Mouse (Mus musculus) frontal cortex, postnatal 36 days (tissue): Measurements from ENCODE around the gene Syt1.
A peak's percentile ranks its signal among the peaks of the same experiment; 100 is the strongest.

Source experiments
- DNase-seq, 2 experiments: peaks; one replicate each; pipeline ENCODE4 v3.0.0; 2022; ENCODE audit warnings: low spot score in 2 of 2

Gene Syt1

GRCm38 (mm10) chr10:108524306-108525029, 486.3 kb downstream of the Syt1 start:
- DNase-seq = no peak

DNA sequence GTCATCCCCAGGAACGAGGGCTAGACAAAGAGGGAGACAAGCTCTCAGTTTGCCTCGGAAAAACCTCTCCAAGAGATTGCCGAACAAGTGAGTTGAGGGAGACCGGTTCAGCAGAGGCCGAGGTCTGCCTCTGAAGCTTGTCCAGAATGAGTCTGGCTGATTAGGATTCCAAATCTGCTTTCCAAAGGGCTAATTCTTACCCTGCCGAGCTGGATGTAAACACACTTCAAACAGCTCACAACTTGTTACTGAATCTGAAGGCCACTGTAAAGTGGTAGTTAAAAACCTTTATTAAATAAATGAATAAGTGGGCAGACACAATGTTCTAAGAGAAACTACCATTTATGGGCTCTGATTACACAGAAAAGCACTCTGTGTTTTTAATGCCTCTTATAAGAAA, 491.6 kb downstream of the Syt1 start:
- no peak for DNase-seq

DNA sequence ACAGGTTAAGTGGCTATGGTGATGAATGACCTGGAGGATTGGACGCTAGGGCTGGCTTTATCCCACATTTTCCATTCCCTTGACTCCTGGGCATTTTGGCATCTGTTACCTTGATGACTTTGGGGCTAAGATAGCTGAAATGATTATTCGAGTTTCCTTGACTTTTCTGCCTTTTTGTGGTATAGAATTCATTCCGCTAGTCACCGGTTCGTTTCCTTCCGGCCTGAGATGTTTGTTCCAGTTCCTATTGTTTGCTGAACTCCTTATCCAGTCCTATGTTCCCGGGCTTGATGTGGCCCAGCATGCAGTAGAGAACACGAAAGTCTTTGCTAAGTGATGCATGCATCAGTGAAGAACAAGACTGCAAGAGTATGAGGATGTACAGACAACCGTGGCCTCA, 493.7 kb downstream of the Syt1 start:
- DNase-seq = no peak

- no peak for DNase-seq
Measured at GRCm38 (mm10) chr10:108514671-108515070, 496.1 kb downstream of the Syt1 start.

GRCm38 (mm10) chr10:108509579-108509978, 501.2 kb downstream of the Syt1 start:
- no peak for DNase-seq

DNA sequence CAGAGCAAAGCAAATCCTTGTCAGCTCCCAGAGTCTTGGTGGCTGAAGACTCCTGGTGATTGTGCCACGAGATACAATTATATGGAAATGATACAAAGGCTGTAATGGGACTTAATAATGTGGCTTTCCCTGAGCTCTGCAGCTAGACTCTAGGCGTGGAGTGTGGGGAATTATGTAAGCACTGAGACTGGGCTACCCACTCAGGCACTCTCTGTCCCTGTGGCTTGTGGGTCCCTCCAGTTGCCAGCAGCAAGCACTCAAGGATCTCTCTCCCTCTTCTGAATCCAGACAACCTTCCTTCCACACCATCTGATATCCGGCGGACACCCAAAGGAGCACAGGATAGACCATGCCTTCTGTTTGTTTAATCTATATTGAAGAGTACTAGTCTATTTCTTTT, 503.9 kb downstream of the Syt1 start:
- no peak for DNase-seq

GRCm38 (mm10) chr10:108504925-108505324, 505.9 kb downstream of the Syt1 start:
- DNase-seq = no peak

- no peak for DNase-seq
Measured at GRCm38 (mm10) chr10:108504128-108504870, 506.5 kb downstream of the Syt1 start.

DNA sequence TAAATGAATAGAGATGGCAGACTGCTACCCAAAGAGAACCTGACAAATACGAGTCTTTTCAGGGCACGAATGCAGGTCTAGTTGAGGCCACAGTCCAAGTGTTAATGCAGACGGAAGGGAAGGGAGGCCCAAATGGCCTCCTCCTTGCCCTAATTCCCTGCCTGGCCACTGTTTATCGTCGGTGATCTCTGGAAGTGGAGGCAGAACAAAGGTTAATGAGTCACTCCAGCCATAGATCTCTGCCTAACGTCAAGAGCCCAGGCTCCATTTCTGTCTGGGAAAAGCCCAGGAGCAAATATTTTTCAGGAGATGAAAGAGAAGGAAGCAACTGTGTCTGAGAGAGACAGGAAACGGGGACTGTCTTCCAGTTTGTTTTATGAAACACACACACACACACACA, 520.6 kb downstream of the Syt1 start:
- DNase-seq = no peak

- DNase-seq = no peak
Measured at GRCm38 (mm10) chr10:108483991-108484390, 526.8 kb downstream of the Syt1 start.

- DNase-seq = no peak
Measured at GRCm38 (mm10) chr10:108480146-108480850, 530.5 kb downstream of the Syt1 start.

GRCm38 (mm10) chr10:108470319-108470955, 540.3 kb downstream of the Syt1 start:
- DNase-seq = no peak

DNA sequence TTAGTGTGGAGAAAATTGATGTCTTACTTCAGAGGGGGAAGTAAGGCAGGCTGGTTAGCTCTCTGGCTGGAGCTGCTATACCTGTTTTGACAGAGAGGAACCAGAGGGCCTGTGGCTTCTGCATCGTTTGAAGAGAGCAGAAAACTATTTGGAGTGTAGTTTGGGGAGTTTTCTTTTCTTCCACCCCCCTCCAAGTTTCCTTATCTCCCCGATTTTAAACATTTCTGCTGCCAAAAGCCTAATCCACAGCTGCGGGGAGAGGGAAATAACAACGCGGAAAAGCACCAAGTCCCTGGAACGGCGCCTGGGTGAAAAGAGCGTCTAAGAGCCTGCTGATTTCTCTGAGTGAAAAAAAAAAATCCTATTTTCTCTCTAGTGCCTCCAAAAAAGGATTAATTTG, 544.2 kb downstream of the Syt1 start:
- no peak for DNase-seq

DNA sequence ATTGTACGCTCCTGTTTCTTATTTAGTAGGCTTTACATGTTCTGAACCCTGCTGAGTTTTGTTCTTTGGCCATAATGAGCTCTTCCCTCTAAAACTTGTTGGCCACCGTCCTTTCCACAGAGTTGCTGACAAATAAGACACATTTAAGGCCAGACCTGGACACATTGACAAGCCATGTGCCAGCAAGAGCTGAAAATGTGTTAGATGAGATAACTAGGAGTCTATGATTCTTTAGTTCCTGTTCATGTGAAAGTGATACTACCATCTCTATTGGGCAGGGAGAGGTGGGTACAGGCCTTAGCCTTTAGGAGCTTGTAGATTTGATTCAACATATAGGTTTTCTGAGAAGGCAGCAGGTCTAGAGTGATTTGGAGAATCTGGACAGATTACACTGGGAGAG, 548.9 kb downstream of the Syt1 start:
- DNase-seq = no peak

DNA sequence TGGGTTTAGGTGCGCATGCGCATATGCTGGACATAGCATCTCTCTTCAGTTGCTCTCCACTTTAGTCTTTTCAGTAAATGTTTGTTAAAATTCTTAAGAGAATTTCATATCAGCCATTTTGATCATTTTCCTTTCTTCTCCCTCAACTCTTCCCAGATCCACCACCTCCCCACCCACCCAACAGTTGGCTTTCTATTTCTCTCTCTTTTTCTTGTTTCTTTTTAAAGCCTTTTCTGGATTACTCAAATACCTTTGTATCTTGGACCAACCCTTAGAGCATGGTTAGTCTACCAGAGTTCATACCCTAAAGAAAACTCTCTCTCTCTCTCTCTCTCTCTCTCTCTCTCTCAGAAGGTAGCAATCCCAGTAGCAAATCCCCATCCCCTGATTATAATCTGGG, 553.7 kb downstream of the Syt1 start:
- no peak for DNase-seq

GRCm38 (mm10) chr10:108455883-108456282, 554.9 kb downstream of the Syt1 start:
- DNase-seq = no peak

- no peak for DNase-seq
Measured at GRCm38 (mm10) chr10:108455204-108455603, 555.6 kb downstream of the Syt1 start.

DNA sequence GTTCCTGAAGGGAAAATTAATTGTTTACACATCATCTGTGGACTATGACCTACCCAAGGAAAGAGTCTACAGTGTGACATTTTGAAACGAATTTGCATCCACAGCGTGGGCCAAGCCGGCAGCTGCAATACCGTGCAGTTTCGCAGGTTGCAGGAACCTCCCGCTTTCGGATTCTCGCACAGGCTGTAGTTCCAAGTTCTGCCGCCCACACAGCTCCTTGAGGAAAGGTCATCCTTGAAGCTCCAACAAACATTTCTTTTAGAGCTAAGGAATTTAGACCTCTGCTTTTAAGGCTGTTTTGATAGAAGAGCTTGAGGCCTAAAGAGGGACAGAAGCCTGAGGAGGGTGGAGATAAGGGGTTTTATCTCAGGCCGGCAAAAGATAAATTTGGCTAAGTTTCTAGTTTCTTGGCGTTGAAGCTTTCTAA, 556.1 kb downstream of the Syt1 start:
- DNase-seq = peak; percentile 64 to 74

- no peak for DNase-seq
Measured at GRCm38 (mm10) chr10:108453561-108453960, 557.2 kb downstream of the Syt1 start.

DNA sequence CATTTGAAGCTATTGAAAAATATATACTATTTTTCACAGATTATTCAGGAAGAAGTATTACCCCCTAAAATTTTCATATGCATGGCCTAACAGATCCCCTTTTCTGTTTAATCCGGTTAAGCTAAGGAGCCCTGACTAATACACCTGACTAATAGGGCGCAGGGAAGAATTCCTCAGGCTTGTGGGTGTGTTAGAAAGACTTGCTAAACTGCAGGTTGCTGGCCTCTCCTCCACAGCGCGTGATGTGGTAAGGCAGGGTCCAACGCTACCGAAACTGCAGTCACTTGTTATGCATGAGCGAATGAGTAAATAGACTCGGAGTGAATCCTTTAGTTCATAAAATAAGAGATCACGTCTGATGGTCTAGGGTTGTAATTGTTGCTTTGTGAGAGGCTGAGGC, 558.4 kb downstream of the Syt1 start:
- no peak for DNase-seq

DNA sequence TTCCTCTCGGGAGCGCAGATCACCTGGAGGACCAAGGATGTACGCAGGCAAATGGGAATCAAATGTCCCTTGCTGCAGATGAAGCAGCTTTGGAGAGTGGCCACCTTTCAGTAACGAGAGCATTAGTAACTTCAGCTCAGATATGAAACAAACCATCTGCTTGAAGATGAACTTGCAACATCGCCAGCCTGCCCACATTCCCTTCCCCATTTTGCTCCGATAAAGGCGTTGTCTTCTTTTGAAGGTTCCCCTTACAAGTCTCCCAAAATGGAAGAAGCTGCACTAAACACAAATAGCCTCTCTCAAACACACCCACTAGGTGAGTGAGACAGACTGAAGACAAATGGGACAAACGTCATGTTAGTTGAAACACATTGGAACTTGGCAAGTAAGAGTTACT, 559.3 kb downstream of the Syt1 start:
- DNase-seq = no peak

- no peak for DNase-seq
Measured at GRCm38 (mm10) chr10:108450401-108450800, 560.4 kb downstream of the Syt1 start.
